17 mouse cellular contexts compared by ENCODE assay signal in the genomic region with DNA sequence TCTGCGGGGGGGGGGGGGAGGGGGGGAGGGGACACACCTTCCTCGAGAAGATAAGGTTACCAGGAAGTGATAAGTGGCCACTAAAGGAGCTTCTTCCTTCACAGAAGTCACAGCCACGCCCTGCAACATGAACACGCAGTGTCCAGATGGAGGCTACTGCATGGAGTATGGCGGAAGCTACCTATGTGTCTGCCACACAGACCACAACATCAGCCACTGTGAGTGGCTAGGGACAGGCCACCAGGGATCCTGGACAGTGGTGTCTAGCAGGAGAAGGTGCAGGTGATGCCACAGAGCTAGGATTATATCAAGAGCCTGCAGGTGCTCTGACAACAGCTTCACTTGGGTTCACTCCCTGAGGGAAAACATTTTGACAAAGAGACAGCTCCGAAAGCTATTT. TPM values are rescaled to one million over a fixed set of nuclear protein-coding genes. Genes with fewer than 3 reads are reported as not detected.
DNase-seq lines count a peak whose midpoint lies in the region; ATAC-seq and TF ChIP-seq lines count a peak whose summit lies in the region.
"Had no signal": no experiment of that assay in that cellular context is flagged by ENCODE, and none has a peak within 500 bp of the region (broad histone marks: within the 10 kb centered on the region; RNA-seq: fewer than 3 reads in every experiment).

No protein-coding gene starts in this region.

- H3K9me3 ChIP-seq in intestine, embryonic 15.5 days: no peaks in the 10 kb centered on the region
- no peaks in the 10 kb centered on the region for H3K9me3 ChIP-seq in intestine, postnatal 0 days (ENCODE audit: control insufficient read depth)
- no peaks in the 10 kb centered on the region for H3K9me3 ChIP-seq in midbrain, embryonic 11.5 days (ENCODE audit: control insufficient read depth, low read length)
- no peaks in the 10 kb centered on the region for H3K9me3 ChIP-seq in midbrain, embryonic 13.5 days
- H3K9me3 ChIP-seq in intestine, embryonic 16.5 days (ENCODE audit: control insufficient read depth, low read length): no peaks in the 10 kb centered on the region
- H3K9me3 ChIP-seq: embryonic facial prominence, embryonic 13.5 days; embryonic facial prominence, embryonic 15.5 days; forebrain, embryonic 10.5 days; forebrain, embryonic 12.5 days had no signal

- H3K27ac ChIP-seq in intestine, embryonic 15.5 days: no peak overlapping the region
- H3K27ac ChIP-seq in intestine, postnatal 0 days (ENCODE audit: low read depth, low read length): no peak overlapping the region
- H3K27ac ChIP-seq in midbrain, embryonic 11.5 days (ENCODE audit: low read depth, low read length): no peak overlapping the region
- no peak overlapping the region for H3K27ac ChIP-seq in midbrain, embryonic 13.5 days
- no peak overlapping the region for H3K27ac ChIP-seq in intestine, embryonic 16.5 days (ENCODE audit: low read length)
- H3K27ac ChIP-seq: embryonic facial prominence, embryonic 13.5 days; embryonic facial prominence, embryonic 15.5 days; forebrain, embryonic 10.5 days; forebrain, embryonic 12.5 days had no signal

- H3K4me1 ChIP-seq in intestine, embryonic 15.5 days (replicated peaks): no peaks in the 10 kb centered on the region
- H3K4me1 ChIP-seq in intestine, postnatal 0 days (replicated peaks; ENCODE audit: control insufficient read depth, insufficient read depth, low read length): no peaks in the 10 kb centered on the region
- H3K4me1 ChIP-seq in midbrain, embryonic 11.5 days (ENCODE audit: control insufficient read depth, insufficient read depth, low read length): no peaks in the 10 kb centered on the region
- peaks cover 4% of the 10 kb centered on the region; the same call in 1 of the 2 replicates for H3K4me1 ChIP-seq in midbrain, embryonic 13.5 days (replicated peaks)
- H3K4me1 ChIP-seq in intestine, embryonic 16.5 days (ENCODE audit: control insufficient read depth, insufficient read depth, low read length): no peaks in the 10 kb centered on the region
- H3K4me1 ChIP-seq: embryonic facial prominence, embryonic 15.5 days had no signal

- no peak for TF ChIP-seq CTCF in intestine, postnatal 0 days (IDR thresholded peaks at IDR 0.05; ENCODE audit: low read depth)

- 64% methylated on average over 6 of the region's 6 CpGs for WGBS in intestine, embryonic 15.5 days
- WGBS in intestine, postnatal 0 days: 61% methylated on average over 6 of the region's 6 CpGs
- 77% methylated on average over 6 of the region's 6 CpGs for WGBS in midbrain, embryonic 11.5 days
- WGBS in midbrain, embryonic 13.5 days: 79% methylated on average over 6 of the region's 6 CpGs
- 65% methylated on average over 6 of the region's 6 CpGs for WGBS in intestine, embryonic 16.5 days

- 0 out of 2 replicates have a peak, but pooled peaks have one; percentile 28 for ATAC-seq in intestine, embryonic 15.5 days
- ATAC-seq in intestine, postnatal 0 days: no peak
- no peak for ATAC-seq in midbrain, embryonic 11.5 days (ENCODE audit: low FRiP score)
- no peak for ATAC-seq in midbrain, embryonic 13.5 days
- 0 out of 2 replicates have a peak, but pooled peaks have one; percentile 26 for ATAC-seq in intestine, embryonic 16.5 days

- no peak overlapping the region for H3K9ac ChIP-seq in intestine, embryonic 15.5 days
- H3K9ac ChIP-seq in intestine, postnatal 0 days (ENCODE audit: low read depth, low read length): no peak overlapping the region
- H3K9ac ChIP-seq in midbrain, embryonic 11.5 days (ENCODE audit: low read length): no peak overlapping the region
- no peak overlapping the region for H3K9ac ChIP-seq in midbrain, embryonic 13.5 days (replicated peaks)
- no peak overlapping the region for H3K9ac ChIP-seq in intestine, embryonic 16.5 days (ENCODE audit: low read depth, low read length)
- H3K9ac ChIP-seq: embryonic facial prominence, embryonic 13.5 days; embryonic facial prominence, embryonic 15.5 days; forebrain, embryonic 12.5 days had no signal

- peak; percentile 70 for DNase-seq in midbrain, embryonic 11.5 days (ENCODE audit: low spot score, missing footprints)
- no peak for DNase-seq in urinary bladder, adult 2 months (ENCODE audit: low spot score)
- DNase-seq: cerebellum, adult 11 months; cerebellum, adult 18-20 months; cerebellum, adult 8-10 months; cerebellum, adult 9-11 months; cerebellum, postnatal 14 days; cerebellum, postnatal 36 days had no signal

- H3K4me2 ChIP-seq in intestine, embryonic 15.5 days (replicated peaks): no peak overlapping the region
- H3K4me2 ChIP-seq in intestine, postnatal 0 days (replicated peaks; ENCODE audit: low read depth): no peak overlapping the region
- H3K4me2 ChIP-seq in midbrain, embryonic 11.5 days: no peak overlapping the region
- no peak overlapping the region for H3K4me2 ChIP-seq in midbrain, embryonic 13.5 days (replicated peaks)
- H3K4me2 ChIP-seq in intestine, embryonic 16.5 days (ENCODE audit: low read depth, low read length): no peak overlapping the region
- H3K4me2 ChIP-seq: embryonic facial prominence, embryonic 13.5 days; embryonic facial prominence, embryonic 15.5 days had no signal

- H3K36me3 ChIP-seq in intestine, embryonic 15.5 days: no peaks in the 10 kb centered on the region
- H3K36me3 ChIP-seq in intestine, postnatal 0 days (ENCODE audit: control insufficient read depth, insufficient read depth): no peaks in the 10 kb centered on the region
- H3K36me3 ChIP-seq in midbrain, embryonic 11.5 days (ENCODE audit: control insufficient read depth, insufficient read depth, low read length): no peaks in the 10 kb centered on the region
- no peaks in the 10 kb centered on the region for H3K36me3 ChIP-seq in midbrain, embryonic 13.5 days
- no peaks in the 10 kb centered on the region for H3K36me3 ChIP-seq in intestine, embryonic 16.5 days (ENCODE audit: control insufficient read depth, insufficient read depth, low read length)
- H3K36me3 ChIP-seq: forebrain, embryonic 10.5 days; forebrain, embryonic 12.5 days had no signal

- H3K27me3 ChIP-seq in intestine, embryonic 15.5 days (replicated peaks): no peaks in the 10 kb centered on the region
- H3K27me3 ChIP-seq in intestine, postnatal 0 days (replicated peaks; ENCODE audit: control insufficient read depth, insufficient read depth, low read length): no peaks in the 10 kb centered on the region
- H3K27me3 ChIP-seq in midbrain, embryonic 11.5 days (ENCODE audit: control insufficient read depth, insufficient read depth, low read length): no peaks in the 10 kb centered on the region
- no peaks in the 10 kb centered on the region for H3K27me3 ChIP-seq in midbrain, embryonic 13.5 days
- no peaks in the 10 kb centered on the region for H3K27me3 ChIP-seq in intestine, embryonic 16.5 days (replicated peaks; ENCODE audit: control insufficient read depth, insufficient read depth, low read length)
- H3K27me3 ChIP-seq: embryonic facial prominence, embryonic 13.5 days; embryonic facial prominence, embryonic 15.5 days had no signal

- no peak overlapping the region for H3K4me3 ChIP-seq in intestine, embryonic 15.5 days (replicated peaks)
- no peak overlapping the region for H3K4me3 ChIP-seq in intestine, postnatal 0 days (ENCODE audit: low read depth, low read length)
- H3K4me3 ChIP-seq in midbrain, embryonic 11.5 days (ENCODE audit: low read depth, low read length): no peak overlapping the region
- no peak overlapping the region for H3K4me3 ChIP-seq in midbrain, embryonic 13.5 days (replicated peaks)
- H3K4me3 ChIP-seq in intestine, embryonic 16.5 days (ENCODE audit: low read length): no peak overlapping the region
- H3K4me3 ChIP-seq: embryonic facial prominence, embryonic 13.5 days; embryonic facial prominence, embryonic 15.5 days; erythroblast, embryonic 14.5 days; forebrain, embryonic 10.5 days; forebrain, embryonic 12.5 days had no signal

RNA-seq across cellular contexts. Expression of gene Mterf4, which starts 34.0 kb away (rescaled TPM):
- 25.7 and 27.0 TPM in 2 replicates for polyA plus RNA-seq in intestine, embryonic 15.5 days (2015; fragmentation: Nextera tagmentation; extraction: Ambion mirVana)
- 7.7 and 9.1 TPM in 2 replicates for polyA plus RNA-seq in intestine, postnatal 0 days (2015; fragmentation: Nextera tagmentation; extraction: Ambion mirVana)
- polyA plus RNA-seq in midbrain, embryonic 11.5 days (2014; fragmentation: Nextera tagmentation; extraction: Ambion mirVana): 31.8 and 38.4 TPM in 2 replicates
- 37.3 and 37.9 TPM in 2 replicates for polyA plus RNA-seq in midbrain, embryonic 13.5 days (2015; fragmentation: Nextera tagmentation; extraction: Ambion mirVana)
- 23.8 and 26.6 TPM in 2 replicates for polyA plus RNA-seq in intestine, embryonic 16.5 days (2015; fragmentation: Nextera tagmentation; extraction: Ambion mirVana)
- 16.4 and 17.2 TPM in 2 replicates for polyA plus RNA-seq in urinary bladder, adult 2 months (2012; rRNA removed)

RNA-seq across cellular contexts. Expression of gene Sned1, which starts 36.1 kb away (rescaled TPM):
- 2.8 and 4.4 TPM in 2 replicates for polyA plus RNA-seq in intestine, embryonic 15.5 days (2015; fragmentation: Nextera tagmentation; extraction: Ambion mirVana)
- polyA plus RNA-seq in intestine, postnatal 0 days (2015; fragmentation: Nextera tagmentation; extraction: Ambion mirVana): 0.81 and 1.0 TPM in 2 replicates
- 1.8 and 2.0 TPM in 2 replicates for polyA plus RNA-seq in midbrain, embryonic 11.5 days (2014; fragmentation: Nextera tagmentation; extraction: Ambion mirVana)
- 5.8 and 6.7 TPM in 2 replicates for polyA plus RNA-seq in midbrain, embryonic 13.5 days (2015; fragmentation: Nextera tagmentation; extraction: Ambion mirVana)
- 2.3 and 2.6 TPM in 2 replicates for polyA plus RNA-seq in intestine, embryonic 16.5 days (2015; fragmentation: Nextera tagmentation; extraction: Ambion mirVana)
- 12.1 and 18.7 TPM in 2 replicates for polyA plus RNA-seq in urinary bladder, adult 2 months (2012; rRNA removed)
- polyA plus RNA-seq: erythroblast, embryonic 14.5 days had no signal

Comparison
In these comparisons a context has a peak if more than half of its experiments do, and no peak if none do; other contexts are left out.
1. ATAC-seq: peak in intestine, embryonic 15.5 days (single experiment) and intestine, embryonic 16.5 days (single experiment); none in intestine, postnatal 0 days (single experiment), midbrain, embryonic 11.5 days (single experiment) and midbrain, embryonic 13.5 days (single experiment).